Mouse (Mus musculus) ES-Bruce4 (cell line): Measurements from ENCODE around the gene Clpb.

Source experiments
- CTCF ChIP-seq: IDR thresholded peaks from one replicate; pipeline ENCODE4 v1.8.1; 2011; ENCODE audit warnings: low read depth, low read length
- EP300 ChIP-seq: IDR thresholded peaks from 2 replicates; pipeline ENCODE4 v1.6.1; 2011; ENCODE audit warnings: low read depth, low read length; ENCODE audit not compliant: insufficient read depth
- POLR2A ChIP-seq: IDR thresholded peaks from one replicate; pipeline ENCODE4 v1.8.1; 2011; ENCODE audit warnings: low read length; ENCODE audit not compliant: insufficient read depth

GRCm38 (mm10) chr7:101820295-101821030 lies 157.0 kb downstream of the Clpb start:
- no peak for TF ChIP-seq CTCF
- TF ChIP-seq POLR2A: no peak
- 0 out of 2 replicates have a peak, but pooled peaks have one; percentile 26 for TF ChIP-seq EP300
